Mouse (Mus musculus) right cerebral cortex, postnatal 36 days (tissue): Measurements from ENCODE around the gene Trim41.
"Not testable (repeated sequence)": the region's sequence is repeated elsewhere in the genome, so short reads cannot be mapped to it uniquely, and the experiment has no call there.

Source experiments
- DNase-seq, 2 experiments: peaks; one replicate each; pipeline ENCODE4 v3.0.0; 2022; ENCODE audit warnings: low spot score in 2 of 2, mixed read lengths in 1 of 2

The Trim41 gene

DNA sequence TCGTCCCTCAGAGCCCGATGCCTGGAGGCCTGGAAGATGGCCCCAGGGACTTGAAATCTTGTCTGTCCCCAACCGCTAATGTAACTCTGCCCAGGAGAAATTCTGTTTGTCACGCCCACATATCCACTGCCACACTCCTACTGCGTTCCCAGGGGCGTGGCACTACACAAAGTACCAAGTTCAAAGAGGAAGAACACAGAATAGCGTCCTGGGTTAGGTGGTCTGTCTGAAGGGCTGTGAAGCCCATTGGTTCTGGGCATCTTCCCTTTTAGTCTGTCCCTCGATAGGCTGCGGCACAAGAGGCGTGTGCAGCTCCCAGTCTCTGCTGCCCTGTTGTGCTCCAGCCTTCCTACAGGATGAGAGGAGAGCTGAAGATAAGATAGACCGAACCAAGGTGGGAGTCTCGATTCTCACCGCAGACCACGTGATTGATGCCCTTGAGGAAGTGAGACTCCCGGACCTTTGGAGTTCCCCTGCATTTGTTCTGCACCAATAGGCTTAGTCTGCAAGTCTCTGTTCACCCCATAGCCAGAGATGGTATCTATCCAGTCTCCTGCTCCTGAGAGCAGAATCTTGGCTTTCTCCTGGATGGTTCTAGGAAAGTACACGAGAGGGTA lies 21.1 kb upstream of the Trim41 start:
- DNase-seq: no peak

DNA sequence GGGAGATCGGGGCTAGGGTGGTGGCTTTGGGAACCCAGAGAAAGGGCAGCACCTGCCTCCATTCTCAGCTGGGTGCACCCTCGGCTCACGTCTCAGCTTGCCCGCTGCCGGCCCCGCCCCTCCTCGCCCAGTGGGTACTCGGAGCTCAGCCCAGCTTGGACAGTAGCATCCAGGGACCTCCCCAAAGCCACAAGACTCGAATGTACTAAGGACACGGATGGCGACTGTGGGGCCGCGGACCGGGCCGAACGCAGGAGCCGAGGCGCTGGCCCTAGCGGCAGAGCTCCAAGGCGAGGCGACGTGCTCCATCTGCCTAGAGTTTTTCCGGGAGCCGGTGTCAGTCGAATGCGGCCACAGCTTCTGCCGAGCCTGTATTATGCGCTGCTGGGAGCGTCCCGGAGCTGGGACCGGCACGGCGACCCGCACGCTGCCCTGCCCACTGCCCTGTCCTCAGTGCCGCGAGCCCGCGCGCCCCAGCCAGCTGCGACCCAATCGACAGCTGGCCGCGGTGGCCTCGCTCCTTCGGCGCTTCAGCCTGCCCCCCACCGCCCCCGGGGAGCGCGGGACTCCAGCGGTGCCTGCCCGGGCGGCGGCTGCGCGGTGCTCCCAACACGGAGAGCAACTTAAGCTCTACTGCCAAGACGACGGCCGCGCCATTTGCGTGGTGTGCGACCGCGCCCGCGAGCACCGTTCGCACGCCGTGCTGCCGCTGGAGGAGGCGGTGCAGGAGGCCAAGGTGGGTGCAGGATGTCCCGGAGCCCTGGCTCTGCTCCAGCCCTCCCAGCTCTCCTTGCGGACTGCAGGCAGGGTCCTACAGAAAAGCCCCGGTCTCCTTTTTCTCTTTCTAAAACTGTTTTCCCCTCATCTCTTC lies 20.4 kb upstream of the Trim41 start:
- DNase-seq: peak in 1 of 2 experiments; percentile 48

DNA sequence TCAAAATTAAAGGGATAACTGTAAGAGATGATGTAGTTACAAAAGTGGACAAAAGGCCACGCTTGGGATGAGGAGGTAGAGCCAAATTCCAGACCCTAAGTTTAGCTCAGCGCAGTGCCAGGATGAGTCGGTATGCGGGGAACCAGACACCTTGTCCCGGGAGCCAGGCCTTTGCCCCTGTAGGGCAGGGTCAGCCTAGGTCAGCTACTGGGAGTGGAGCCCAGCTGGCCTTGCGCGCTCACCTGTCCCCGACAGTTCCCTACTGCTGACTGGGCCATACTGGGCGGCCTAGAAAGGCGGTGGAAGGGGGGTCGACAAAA lies 19.8 kb upstream of the Trim41 start:
- DNase-seq: no peak

DNA sequence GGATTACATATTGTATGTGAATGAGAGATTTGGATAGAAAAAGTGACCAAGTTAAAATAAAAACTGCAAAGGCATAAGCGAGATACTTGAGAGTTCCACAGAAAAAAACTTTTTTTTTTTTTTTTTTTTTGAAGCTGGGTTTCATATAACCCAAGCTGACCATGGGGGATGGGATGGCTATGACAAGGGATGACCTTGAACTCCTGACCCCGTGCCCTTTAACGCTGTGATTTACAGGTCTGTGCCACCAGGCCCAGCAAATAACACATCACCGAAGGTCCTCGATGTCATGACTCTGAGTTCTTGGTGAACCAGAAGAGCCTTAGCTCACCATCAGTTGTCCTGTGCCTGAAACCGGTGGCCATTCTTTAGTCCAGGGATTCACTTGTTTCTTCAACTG lies 18.8 kb upstream of the Trim41 start:
- no peak for DNase-seq

DNA sequence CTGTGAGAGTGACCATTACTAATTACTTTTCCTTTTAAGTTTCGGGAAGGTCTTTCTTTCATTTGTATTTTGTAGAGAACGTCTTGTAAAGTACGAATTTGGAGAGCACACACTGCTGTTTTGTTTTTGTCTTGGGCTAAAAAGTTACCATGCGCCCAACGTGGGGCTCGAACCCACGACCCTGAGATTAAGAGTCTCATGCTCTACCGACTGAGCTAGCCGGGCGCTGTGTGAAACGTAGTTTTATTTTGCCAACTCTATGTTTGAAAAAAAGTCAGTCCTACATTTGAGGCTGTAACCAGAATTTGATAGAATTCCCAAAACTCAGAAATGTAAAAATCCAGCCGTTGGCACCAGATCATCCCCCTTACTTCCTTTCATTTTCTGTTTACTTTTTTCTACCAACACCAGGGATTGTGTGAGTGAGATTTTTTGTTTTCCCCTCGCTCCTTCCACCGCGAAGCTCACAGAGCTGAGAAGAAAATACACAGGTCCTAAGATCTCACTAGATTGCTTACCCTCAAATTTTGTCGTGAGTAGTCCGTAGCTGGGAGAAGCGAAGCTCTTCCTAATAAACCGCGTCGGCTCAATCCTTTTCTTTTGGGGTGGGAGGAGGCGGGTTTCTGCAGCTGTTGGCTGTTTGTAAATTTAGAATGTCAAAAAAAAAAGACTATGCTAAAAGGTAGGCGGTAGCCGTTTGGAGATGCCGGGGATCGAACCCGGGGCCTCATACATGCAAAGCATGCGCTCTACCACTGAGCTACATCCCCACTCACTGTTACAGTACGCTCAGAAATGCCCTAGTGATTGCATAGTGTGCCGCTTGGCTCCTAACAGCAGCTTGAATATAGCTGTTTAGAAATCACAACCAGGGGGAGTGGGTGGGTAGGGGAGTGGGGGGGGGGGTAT lies 16.8 kb upstream of the Trim41 start:
- DNase-seq: peak; percentile 87 to 90

DNA sequence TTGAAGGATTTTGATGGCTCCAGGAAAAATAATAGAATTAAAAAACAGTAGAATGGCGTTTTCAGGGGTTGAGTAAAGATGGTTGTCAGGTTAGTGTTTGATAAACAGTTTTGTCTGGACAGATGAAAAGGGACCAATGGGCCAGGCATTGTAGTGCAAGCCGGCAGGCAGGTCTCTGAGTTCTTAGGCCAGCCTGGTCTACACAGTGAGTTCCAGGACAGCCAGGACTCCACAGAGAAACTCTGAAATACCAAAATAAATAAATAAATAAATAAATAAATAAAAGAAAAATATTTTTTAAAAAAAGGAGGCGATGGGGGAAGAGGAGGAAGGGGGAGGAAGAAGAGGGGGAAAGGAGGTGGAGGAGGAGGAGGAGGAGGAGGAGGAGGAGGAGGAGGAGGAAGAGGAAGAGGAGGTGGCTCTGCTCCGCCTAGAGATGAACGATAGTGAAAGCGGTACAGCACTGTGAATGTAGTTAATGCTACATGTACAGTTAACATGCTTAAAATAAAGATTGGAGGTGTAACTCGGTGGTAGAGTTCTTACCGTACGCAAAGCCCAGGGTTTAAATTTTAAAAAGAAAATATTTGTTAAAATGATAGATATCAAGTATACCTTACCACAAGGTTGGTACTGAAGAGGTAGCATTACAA lies 16.1 kb upstream of the Trim41 start:
- DNase-seq: no peak

DNA sequence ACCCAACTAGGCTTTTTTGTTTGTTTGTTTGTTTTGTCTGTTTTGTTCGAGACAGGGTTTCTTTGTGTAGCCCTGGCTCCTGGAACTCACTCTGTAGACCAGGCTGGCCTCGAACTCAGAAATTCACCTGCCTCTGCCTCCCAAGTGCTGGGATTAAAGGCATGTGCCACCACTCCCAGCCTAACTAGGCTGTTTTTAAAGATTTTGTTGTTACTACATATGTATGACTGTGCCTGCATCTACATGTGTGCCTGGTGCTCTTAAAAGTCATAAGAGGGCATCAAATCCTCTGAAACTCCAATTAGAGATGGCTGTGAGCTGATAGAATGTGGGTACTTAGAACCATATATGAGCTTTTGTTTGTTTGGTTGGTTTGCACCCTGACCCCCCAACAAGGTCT lies 14.1 kb upstream of the Trim41 start:
- no peak for DNase-seq

DNA sequence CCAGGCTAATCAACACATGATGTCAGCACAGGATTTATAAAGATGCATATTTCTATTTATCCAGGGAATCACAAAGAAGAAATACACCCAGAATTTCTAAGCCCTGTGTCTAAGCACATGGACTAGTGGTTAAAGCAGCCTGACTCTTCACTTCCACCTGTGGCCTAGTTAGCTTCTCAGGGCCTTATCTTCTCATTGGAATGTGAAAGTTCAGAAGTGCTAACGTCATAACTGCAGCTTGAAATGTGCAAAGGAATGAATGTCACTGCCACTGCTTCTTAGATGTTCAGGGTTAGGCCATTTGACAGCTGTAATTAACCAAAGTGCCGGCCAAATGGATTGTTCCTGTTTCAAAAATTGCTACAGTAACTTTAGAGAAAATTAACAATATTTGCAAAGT lies 13.1 kb upstream of the Trim41 start:
- DNase-seq: no peak

DNA sequence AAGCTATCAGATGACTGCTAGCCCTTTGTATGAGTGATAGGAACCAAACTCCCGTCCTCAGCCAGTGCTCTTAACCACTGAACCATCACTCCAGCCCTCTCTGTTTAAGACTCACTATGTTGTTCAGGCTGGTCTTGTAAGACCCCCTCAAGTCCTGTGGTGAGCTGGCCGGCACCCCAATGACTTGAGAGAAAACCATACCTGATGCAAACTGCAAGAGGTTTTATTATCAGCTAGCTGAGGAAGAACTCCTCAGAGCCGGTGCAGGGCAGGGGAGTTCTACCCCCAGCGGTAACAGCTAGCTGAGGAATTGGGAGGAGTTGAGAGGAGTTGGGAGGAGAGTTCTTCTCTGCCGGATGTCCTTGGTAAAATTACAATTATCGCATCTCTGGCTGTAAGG lies 10.8 kb upstream of the Trim41 start:
- no peak for DNase-seq

DNA sequence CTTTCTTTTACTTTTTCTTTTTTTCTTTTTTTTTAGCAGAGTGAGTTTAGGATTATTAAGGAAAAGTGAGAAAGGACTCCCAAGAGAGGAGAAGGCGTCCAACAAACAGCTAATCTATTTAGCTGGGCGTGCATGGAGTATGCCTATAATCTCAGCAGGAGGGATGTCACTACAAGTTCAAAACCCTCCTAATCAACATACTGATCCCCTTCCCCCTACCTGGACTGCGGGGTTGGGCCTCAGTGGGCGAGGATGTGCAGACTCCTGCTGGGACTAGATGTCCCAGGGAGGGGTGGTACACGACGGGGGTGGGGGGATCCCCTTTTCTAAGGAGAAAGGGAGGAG lies 9.6 kb upstream of the Trim41 start:
- DNase-seq: no peak

DNA sequence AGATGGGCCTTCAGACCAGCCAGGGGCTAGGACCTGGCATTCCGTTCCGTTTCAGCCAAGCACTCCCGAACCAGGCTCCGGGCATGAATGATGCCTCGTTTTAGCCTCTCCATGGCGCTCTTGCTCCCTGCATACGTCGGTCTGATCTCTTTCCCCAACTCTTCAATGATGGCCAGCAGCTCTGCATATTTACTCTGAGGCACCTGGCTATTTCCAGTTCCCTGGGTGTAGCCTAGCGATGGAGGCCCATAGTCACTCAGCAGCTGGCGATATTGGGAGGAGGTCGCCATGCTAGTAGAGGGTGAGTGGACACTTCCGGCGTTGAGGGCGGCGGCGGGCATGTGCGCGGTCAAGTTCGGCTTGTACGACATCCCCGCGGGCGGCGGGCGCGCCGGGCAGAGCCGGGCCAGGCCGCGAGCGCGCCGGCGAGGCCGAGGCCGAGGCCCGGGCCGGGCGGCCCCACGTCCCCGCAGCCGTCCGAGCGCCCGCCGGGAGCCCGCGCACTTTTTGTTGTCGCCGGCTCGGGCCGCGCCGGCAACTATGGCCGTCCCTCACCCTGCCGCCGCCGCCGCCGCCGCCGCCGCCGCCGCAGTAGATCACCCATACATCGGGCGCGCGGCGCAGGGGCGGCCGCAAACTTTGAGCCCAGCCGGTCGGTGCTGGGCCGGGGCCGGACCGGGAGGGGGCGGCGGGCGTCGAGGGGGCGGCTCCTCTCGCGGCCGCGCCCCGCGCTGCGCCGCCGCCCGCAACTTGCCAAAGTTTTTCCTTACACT lies 9.0 kb upstream of the Trim41 start, which contains the start of the genes Trim7 and Gm12184:
Gene Trim7, plus strand, starts transcription at position 162 of the 773 bp plus-strand sequence.
Gene Gm12184, minus strand, starts transcription at position 677 of the 773 bp plus-strand sequence.
- not testable (repeated sequence) for DNase-seq

DNA sequence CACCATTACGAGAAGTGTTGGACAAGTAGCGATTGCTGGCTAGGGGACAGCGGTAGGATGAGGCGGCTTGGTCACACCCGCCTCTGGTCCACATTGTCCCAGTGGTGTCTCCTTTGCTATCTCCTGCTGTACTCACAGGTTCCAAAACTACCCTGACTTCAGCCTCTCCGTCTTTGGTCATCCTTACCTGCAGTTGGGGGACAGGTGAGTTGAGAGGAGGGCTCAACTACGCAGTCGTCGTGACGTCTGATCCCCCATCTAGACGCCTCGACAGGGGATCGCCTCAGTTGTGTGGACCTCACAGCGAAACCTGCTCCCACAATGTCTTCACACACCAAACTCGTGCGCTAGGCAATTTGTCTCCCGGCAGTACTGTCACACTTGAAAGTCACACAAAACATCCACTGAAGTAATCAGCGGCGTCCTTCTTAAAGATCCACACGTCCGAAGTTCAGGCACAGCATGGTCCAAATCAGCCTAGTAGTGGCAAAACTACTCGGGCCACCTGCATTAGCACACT lies 7.2 kb upstream of the Trim41 start:
- no peak for DNase-seq

DNA sequence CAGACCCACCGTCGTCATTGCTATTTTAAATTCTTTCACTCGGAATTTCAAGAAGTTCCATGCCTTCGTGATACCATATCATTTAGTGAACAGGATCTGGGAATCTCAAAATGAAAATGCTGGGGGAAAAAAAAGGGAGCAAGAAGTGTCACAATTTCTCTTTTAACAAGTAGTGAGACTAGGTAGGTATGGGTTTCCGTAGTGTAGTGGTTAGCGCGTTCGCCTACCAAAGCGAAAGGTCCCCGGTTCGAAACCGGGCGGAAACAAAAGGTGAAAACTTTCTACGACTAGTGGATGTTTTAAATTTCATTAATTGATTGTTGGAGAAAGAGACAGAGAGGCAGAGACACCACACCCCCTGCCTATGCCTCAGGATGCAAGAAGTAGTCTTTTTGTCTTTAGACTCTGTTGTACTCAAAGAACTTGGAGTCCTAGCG lies 6.4 kb upstream of the Trim41 start:
- DNase-seq: peak in 1 of 2 experiments; percentile 13

DNA sequence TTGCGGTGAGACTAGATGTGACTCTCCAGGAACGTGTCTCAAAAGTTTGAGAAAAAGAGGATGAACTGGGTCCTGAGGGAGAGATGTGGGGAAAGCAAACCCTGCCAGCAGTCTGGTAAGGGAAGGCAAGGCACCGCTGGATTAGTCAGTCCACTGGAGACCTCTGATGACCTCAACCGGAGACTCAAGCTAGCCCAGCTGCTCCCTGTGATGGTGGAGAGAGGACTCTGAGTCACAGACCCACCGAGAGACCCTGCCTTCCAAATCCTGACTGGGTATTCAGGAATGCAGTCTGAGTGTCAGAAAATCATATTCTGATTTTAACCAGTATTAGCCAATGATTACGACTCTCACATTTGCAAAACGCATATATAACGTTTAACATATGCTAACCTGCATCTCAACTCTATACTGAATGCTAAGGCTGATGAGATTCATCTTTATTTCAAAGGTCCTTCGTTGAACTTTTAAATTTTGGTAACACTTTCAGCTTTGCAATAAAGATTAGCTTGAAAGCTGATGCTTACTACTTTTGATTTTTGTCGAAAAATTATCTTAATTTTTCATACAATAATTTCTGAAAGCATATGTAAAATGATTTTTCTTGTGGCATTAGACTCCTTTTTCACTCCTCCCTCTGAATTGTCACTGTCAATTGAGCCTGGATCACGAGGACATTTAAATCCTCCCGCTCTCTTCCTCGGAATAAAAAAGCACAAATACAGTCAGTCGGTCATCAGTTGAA lies 5.8 kb upstream of the Trim41 start:
- DNase-seq: no peak

DNA sequence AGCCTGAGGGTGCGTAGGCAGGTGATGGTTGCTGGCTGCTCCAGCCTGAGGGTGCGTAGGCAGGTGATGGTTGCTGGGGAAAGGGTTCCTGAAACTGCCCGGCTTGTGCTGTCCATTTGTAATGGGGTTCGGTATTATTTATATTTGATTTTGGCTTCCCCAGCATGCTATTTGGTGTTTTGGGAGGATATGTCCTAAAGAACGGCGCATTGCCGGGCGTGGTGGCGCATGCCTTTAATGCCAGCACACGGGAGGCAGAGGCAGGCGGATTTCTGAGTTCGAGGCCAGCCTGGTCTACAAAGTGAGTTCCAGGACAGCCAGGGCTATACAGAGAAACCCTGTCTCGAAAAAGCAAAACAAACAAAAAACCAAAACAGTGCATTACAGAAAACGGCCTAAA lies 4.1 kb upstream of the Trim41 start:
- not testable (repeated sequence) for DNase-seq

DNA sequence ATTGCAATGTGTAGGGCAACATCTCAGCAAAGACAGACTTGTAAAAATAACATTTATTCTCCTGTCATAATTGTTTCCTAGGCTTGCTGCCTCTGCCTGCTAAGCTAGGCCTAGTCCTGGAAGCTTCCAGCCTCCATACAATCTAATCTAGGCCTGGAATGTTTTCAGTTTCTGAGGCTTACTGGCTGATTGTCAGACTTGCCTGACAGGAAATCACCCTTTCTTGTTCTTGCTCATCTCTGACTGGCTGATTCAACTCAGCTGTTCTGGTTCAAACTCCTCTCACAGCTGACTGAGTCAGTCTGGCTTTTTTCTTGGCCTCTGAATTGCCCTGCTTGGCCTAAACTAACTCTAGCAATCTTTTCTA lies 3.1 kb upstream of the Trim41 start:
- DNase-seq: no peak

DNA sequence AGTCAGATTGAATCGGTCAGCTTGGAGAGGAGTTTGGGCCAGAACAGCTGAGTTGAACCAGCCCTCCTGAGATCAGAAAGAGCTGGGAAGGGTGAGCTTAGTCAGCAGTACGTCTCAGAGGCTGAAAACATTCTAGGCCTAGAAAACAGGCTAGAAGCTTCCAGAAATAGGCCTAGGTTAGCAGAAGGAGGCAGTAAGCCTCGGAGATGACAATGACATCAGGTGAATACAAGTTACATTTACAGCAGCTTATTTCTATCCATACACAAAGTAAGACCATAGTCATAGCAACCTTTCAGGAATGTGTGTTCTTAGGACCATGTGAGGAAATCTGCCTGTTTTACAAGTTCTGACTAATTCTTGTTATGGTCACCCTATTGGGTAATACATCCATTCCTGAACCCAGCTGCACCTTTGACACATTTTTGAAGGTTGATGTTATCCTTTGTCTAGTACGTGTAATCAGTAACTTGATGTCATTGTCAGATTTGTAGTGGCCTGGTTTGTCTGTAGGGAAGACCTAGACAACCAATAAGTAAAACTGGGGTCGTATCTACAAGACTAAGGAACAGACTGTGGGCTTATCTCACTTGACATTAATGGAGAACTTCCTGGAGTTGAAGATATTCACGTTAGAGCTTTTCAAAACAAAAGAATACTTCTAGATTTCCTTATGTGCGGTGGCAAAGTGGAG lies 2.6 kb upstream of the Trim41 start:
- DNase-seq: no peak

DNA sequence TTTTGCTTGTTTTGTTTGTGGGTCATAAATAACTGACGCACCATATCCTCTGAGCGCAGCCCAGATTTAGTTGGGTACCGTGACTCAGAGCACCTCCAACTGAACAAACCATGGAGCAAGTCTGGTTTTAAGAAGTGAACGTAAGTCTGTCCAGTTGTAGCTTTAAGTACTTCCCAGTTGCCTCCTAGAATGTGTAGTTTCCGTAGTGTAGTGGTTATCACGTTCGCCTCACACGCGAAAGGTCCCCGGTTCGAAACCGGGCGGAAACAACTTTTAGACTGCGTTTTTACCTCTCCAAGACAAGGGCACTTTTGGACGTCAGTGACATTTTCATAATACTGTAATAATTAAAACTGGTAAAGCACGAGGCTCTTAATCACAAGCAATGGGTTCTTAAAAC lies 1.2 kb upstream of the Trim41 start:
- DNase-seq: peak; percentile 69 to 78

DNA sequence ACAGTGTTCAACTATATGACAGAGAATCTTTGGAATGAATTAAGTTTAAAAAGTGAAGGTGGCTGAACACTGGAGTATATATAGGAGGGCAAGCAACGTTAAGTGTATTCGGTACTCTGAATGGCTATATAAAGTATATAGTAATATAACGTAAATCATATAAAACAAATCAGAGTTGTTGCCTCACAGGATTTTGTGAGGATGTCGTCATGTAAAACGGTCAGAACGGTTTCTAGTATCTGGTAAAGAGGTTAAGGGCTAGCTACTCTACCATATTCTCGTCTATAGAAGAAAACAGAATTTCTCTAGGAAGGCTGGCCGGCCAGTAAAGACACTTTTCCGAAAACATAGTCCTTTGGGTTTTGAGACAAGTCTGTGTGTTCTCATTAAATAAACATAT lies 641 bp upstream of the Trim41 start:
- no peak for DNase-seq
